Mouse (Mus musculus) midbrain, embryonic 16.5 days (tissue): ENCODE measurements around the gene Tpx2. TPM values are rescaled to one million over a fixed set of nuclear protein-coding genes. Genes with fewer than 3 reads are reported as not detected.

Experiments used
- ATAC-seq: fragments of 200-750 bp; cut with Nextera tagmentation; 2 replicates; pipeline ENCODE4 v1.8.0; 2017; ENCODE audit warnings: moderate TSS enrichment
- H3K27ac ChIP-seq: fragments of 300-500 bp; sonication (generic); 2 replicates; pipeline ENCODE4 v1.5.1; 2014; ENCODE audit warnings: mild to moderate bottlenecking, low read length, mixed read lengths
- H3K27me3 ChIP-seq: fragments of 300-500 bp; sonication (generic); 2 replicates; pipeline ENCODE4 v1.6.1; 2014; ENCODE audit warnings: low read depth, low read length, mixed read lengths; ENCODE audit not compliant: control insufficient read depth, insufficient read depth
- H3K36me3 ChIP-seq: fragments of 300-500 bp; sonication (generic); 2 replicates; pipeline ENCODE4 v1.6.1; 2014; ENCODE audit warnings: mild to moderate bottlenecking, low read length, moderate library complexity, mixed read lengths; ENCODE audit not compliant: control insufficient read depth, insufficient read depth
- H3K4me1 ChIP-seq: fragments of 300-500 bp; sonication (generic); 2 replicates; pipeline ENCODE4 v1.6.1; 2014; ENCODE audit warnings: mild to moderate bottlenecking, low read length, mixed read lengths; ENCODE audit not compliant: control insufficient read depth, insufficient read depth
- H3K4me2 ChIP-seq: fragments of 300-500 bp; sonication (generic); 2 replicates; pipeline ENCODE4 v1.6.1; 2014; ENCODE audit warnings: mild to moderate bottlenecking, low read length, mixed read lengths
- H3K4me3 ChIP-seq: fragments of 300-500 bp; sonication (generic); 2 replicates; pipeline ENCODE4 v1.5.1; 2014; ENCODE audit warnings: low read depth, mild to moderate bottlenecking, low read length, moderate library complexity, mixed read lengths
- H3K9ac ChIP-seq: fragments of 300-500 bp; sonication (generic); 2 replicates; pipeline ENCODE4 v1.6.1; 2014; ENCODE audit warnings: low read depth, low read length, mixed read lengths
- H3K9me3 ChIP-seq: fragments of 300-500 bp; sonication (generic); replicated peaks from 2 replicates; pipeline ENCODE4 v1.6.1; 2014; ENCODE audit warnings: mild to moderate bottlenecking, low read length, mixed read lengths; ENCODE audit not compliant: control insufficient read depth, poor library complexity, severe bottlenecking
- WGBS: fragments of 180-500 bp; shearing (Covaris S2); extraction: QIAGEN DNeasy Blood & Tissue Kit; methylation state at CpG from one replicate; pipeline ENCODE4 v1.1.7; 2014; 5-methylcytosine and 5-hydroxymethylcytosine counted together
- polyA plus RNA-seq: library from polyadenylated mRNA; unstranded; fragments of >200 nt; fragmentation: Nextera tagmentation; extraction: Ambion mirVana; gene quantifications from 2 replicates; pipeline ENCODE4 v1.2.1, GENCODE M21; 2015

Gene Tpx2
- polyA plus RNA-seq, 1 experiment from 2014 or later, result 10.5 TPM

GRCm38 (mm10) chr2:152819097-152819624 is 28.6 kb upstream of the Tpx2 start:
- WGBS, result 96% methylated on average over 3 of the region's 3 CpGs
- Histone ChIP-seq H3K27ac (no peak overlapping the region), H3K9ac (no peak overlapping the region), H3K4me2 (no peak overlapping the region), H3K27me3 (no peaks in the 10 kb centered on the region), H3K4me1 (peaks cover 45% of the 10 kb centered on the region), H3K4me3 (no peak overlapping the region), H3K36me3 (no peaks in the 10 kb centered on the region), H3K9me3 (no peaks in the 10 kb centered on the region)
- ATAC-seq, result no peak

GRCm38 (mm10) chr2:152819926-152820325 is 27.8 kb upstream of the Tpx2 start:
- Histone ChIP-seq H3K4me2 (no peak overlapping the region), H3K9me3 (no peaks in the 10 kb centered on the region), H3K9ac (no peak overlapping the region), H3K27me3 (no peaks in the 10 kb centered on the region), H3K36me3 (no peaks in the 10 kb centered on the region), H3K4me3 (no peak overlapping the region), H3K4me1 (peaks cover 52% of the 10 kb centered on the region), H3K27ac (0 out of 2 replicates have a peak overlapping the region, but pooled peaks have one; percentile 34)
- 63% methylated on average over 4 of the region's 4 CpGs for whole genome bisulfite sequencing
- no peak for ATAC-seq

- no peak overlapping the region for H3K4me3 ChIP-seq
- WGBS, result 6% methylated on average over 2 of the region's 2 CpGs
- no peaks in the 10 kb centered on the region for H3K9me3 ChIP-seq
- peaks cover 57% of the 10 kb centered on the region for H3K4me1 ChIP-seq
- H3K27me3 ChIP-seq, result no peaks in the 10 kb centered on the region
- no peak overlapping the region for H3K9ac ChIP-seq
- H3K27ac ChIP-seq, result 0 out of 2 replicates have a peak overlapping the region, but pooled peaks have one; percentile 18
- ATAC-seq, result no peak
- no peak overlapping the region for H3K4me2 ChIP-seq
- no peaks in the 10 kb centered on the region for H3K36me3 ChIP-seq
These were observed 27.4 kb upstream of the Tpx2 start for GRCm38 (mm10) chr2:152820369-152820768.

- no peak for ATAC-seq
- H3K9ac ChIP-seq, result no peak overlapping the region
- 66% methylated on average over 5 of the region's 5 CpGs for WGBS
These were observed 26.7 kb upstream of the Tpx2 start for GRCm38 (mm10) chr2:152821023-152821422.

GRCm38 (mm10) chr2:152821566-152821965 is 26.2 kb upstream of the Tpx2 start:
- H3K27me3 ChIP-seq, result no peaks in the 10 kb centered on the region
- H3K9me3 ChIP-seq, result no peaks in the 10 kb centered on the region
- H3K4me2 ChIP-seq, result no peak overlapping the region
- H3K9ac ChIP-seq, result no peak overlapping the region
- no peak overlapping the region for H3K27ac ChIP-seq
- no peak for ATAC-seq
- no peaks in the 10 kb centered on the region for H3K36me3 ChIP-seq
- no peak overlapping the region for H3K4me3 ChIP-seq
- H3K4me1 ChIP-seq, result peaks cover 66% of the 10 kb centered on the region

More at GRCm38 (mm10) chr2:152821023-152821422, 26.7 kb upstream of the Tpx2 start:
- H3K27me3 ChIP-seq, result no peaks in the 10 kb centered on the region
- H3K4me2 ChIP-seq, result no peak overlapping the region
- peaks cover 63% of the 10 kb centered on the region for H3K4me1 ChIP-seq
- no peaks in the 10 kb centered on the region for H3K36me3 ChIP-seq
- no peak overlapping the region for H3K4me3 ChIP-seq
- H3K27ac ChIP-seq, result 0 out of 2 replicates have a peak overlapping the region, but pooled peaks have one; percentile 18
- no peaks in the 10 kb centered on the region for H3K9me3 ChIP-seq

GRCm38 (mm10) chr2:152823770-152824169 is 24.0 kb upstream of the Tpx2 start:
- no peaks in the 10 kb centered on the region for H3K9me3 ChIP-seq
- no peak overlapping the region for H3K4me2 ChIP-seq
- no peak for ATAC-seq
- 94% methylated on average over 1 of the region's 1 CpGs for WGBS
- no peak overlapping the region for H3K27ac ChIP-seq
- no peak overlapping the region for H3K4me3 ChIP-seq
- no peak overlapping the region for H3K9ac ChIP-seq
- no peaks in the 10 kb centered on the region for H3K36me3 ChIP-seq
- peaks cover 71% of the 10 kb centered on the region for H3K4me1 ChIP-seq
- H3K27me3 ChIP-seq, result no peaks in the 10 kb centered on the region

- Histone ChIP-seq H3K9me3 (no peaks in the 10 kb centered on the region), H3K9ac (no peak overlapping the region), H3K4me3 (no peak overlapping the region), H3K36me3 (no peaks in the 10 kb centered on the region), H3K4me2 (no peak overlapping the region; the same call in 1 of the 2 replicates), H3K27ac (no peak overlapping the region), H3K27me3 (no peaks in the 10 kb centered on the region), H3K4me1 (peaks cover 80% of the 10 kb centered on the region)
- ATAC-seq, result no peak
- WGBS, result 76% methylated on average over 3 of the region's 3 CpGs
These were observed 23.2 kb upstream of the Tpx2 start for GRCm38 (mm10) chr2:152824438-152825167.

GRCm38 (mm10) chr2:152825168-152825697 is 22.5 kb upstream of the Tpx2 start:
- Histone ChIP-seq H3K9me3 (no peaks in the 10 kb centered on the region), H3K27ac (no peak overlapping the region), H3K27me3 (no peaks in the 10 kb centered on the region), H3K4me2 (peak overlapping the region; percentile 15; the same call in 1 of the 2 replicates), H3K4me1 (peaks cover 77% of the 10 kb centered on the region), H3K4me3 (no peak overlapping the region), H3K36me3 (no peaks in the 10 kb centered on the region), H3K9ac (no peak overlapping the region)
- no peak for ATAC-seq
- 87% methylated on average over 4 of the region's 4 CpGs for WGBS

- Histone ChIP-seq H3K27ac (no peak overlapping the region), H3K4me3 (no peak overlapping the region), H3K36me3 (no peaks in the 10 kb centered on the region), H3K9ac (no peak overlapping the region), H3K4me1 (peaks cover 72% of the 10 kb centered on the region), H3K9me3 (no peaks in the 10 kb centered on the region), H3K4me2 (no peak overlapping the region), H3K27me3 (no peaks in the 10 kb centered on the region)
- 93% methylated on average over 2 of the region's 2 CpGs for WGBS
- no peak for ATAC-seq
These were observed 22.1 kb upstream of the Tpx2 start for GRCm38 (mm10) chr2:152825713-152826112.
